Mouse (Mus musculus) thymus, adult 2 months (tissue): Measurements from ENCODE around the gene Tst.

ENCODE experiments used
- CTCF ChIP-seq: fragments of 200-500 bp; IDR thresholded peaks from 2 replicates; pipeline ENCODE4 v1.5.1; 2012; ENCODE audit warnings: mild to moderate bottlenecking, control low read depth, low read length, moderate library complexity, borderline replicate concordance; ENCODE audit not compliant: control insufficient read depth, poor library complexity, insufficient read depth; ENCODE audit errors: extremely low read depth
- POLR2A ChIP-seq: fragments of 200-500 bp; IDR thresholded peaks from 2 replicates; pipeline ENCODE4 v1.6.1; 2012; ENCODE audit warnings: mild to moderate bottlenecking, low read length, control low read depth, moderate library complexity; ENCODE audit not compliant: control insufficient read depth, poor library complexity, insufficient read depth; ENCODE audit errors: extremely low read depth

DNA sequence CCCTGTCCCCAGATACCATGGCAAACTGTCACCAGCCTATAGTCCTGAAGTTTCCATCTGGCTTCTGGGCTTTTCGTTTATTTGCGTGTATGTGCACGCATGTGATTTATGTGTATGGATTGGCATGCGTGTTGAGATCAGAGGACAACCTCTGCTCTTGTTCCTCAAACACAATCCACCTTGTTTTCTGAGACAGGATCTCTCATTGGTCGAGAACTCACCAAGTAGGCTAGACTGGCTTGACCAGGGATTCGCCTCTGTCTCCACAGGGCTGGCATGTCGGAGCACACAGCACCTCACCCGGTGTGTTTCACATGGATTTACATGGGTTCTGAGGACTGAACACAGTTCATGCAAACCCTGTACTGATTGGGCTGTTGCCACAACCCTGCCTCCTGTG lies 8.4 kb upstream of the Tst start:
- TF ChIP-seq POLR2A = no peak
- no peak for TF ChIP-seq CTCF
